Mouse (Mus musculus): ENCODE measurements at regions not wholly inside any gene's neighbourhood (a gene's known extent, or its start where the extent isn't known, plus 50 kb on each side); places are given as distances from the start of the nearest gene placed in this dataset.

GRCm38 (mm10) chr2:117759491-117760013 lies 352.1 kb upstream of the Thbs1 start:
- TF ChIP-seq CTCF (IDR thresholded peaks at IDR 0.05; ENCODE audit: low read depth, low read length): no peak
- TF ChIP-seq GATA1 (IDR thresholded peaks at IDR 0.05; ENCODE audit: borderline replicate concordance, low read length): no peak
- TF ChIP-seq TAL1 (conservative IDR thresholded peaks at IDR 0.05; ENCODE audit: low read depth, low read length): no peak
- TF ChIP-seq POLR2AphosphoS5 (IDR thresholded peaks at IDR 0.05; ENCODE audit: insufficient replicate concordance, low read depth, low read length): no peak
- no peak for TF ChIP-seq GATA2 (IDR thresholded peaks at IDR 0.05; ENCODE audit: borderline replicate concordance, low read depth, low read length)

All from G1E (cell line).